Mouse (Mus musculus): ENCODE measurements around the gene Ephx3.

Gene Ephx3

DNA sequence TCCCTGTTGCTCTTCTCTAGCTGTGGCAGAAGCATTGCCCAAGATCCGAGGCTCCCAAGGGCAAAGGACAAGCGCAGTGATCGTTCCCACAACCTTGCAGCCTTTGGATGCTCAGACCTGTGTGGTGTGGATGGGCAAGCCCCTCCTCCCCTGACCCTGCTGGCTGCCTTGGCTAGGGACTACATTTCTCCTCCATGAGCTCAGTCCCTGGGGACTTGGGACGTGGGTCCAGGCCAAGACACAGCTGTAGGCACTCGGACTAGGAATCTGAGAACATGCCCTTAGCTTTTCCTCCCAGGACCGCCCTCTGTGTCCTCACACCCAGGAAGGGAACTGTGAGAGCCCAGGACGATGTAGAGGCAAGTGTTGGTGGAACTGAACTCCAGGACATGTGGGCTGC is 16.2 kb downstream of the Ephx3 start:
- CTCF ChIA-PET: no interaction called here

DNA sequence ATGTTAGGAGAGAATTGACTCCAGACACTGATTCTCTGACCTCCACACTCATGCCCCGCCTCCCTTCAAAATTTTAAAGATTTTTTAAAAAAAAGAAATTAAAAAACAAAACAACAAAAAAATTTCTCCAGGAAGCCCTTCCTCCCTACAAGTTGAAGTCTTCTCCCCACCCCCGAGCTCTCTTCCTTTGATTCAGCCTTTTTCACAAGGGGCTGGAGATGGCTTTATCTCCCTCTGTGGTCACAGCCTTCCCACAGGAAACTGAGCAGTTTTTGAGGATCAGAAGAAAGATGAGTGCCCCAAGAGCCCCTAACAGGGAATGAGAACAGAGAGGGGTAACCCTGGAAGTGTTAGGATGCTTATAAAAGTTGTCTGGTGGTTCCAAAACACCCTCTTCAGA is 16.9 kb downstream of the Ephx3 start:
- CTCF ChIA-PET: no interaction called here

DNA sequence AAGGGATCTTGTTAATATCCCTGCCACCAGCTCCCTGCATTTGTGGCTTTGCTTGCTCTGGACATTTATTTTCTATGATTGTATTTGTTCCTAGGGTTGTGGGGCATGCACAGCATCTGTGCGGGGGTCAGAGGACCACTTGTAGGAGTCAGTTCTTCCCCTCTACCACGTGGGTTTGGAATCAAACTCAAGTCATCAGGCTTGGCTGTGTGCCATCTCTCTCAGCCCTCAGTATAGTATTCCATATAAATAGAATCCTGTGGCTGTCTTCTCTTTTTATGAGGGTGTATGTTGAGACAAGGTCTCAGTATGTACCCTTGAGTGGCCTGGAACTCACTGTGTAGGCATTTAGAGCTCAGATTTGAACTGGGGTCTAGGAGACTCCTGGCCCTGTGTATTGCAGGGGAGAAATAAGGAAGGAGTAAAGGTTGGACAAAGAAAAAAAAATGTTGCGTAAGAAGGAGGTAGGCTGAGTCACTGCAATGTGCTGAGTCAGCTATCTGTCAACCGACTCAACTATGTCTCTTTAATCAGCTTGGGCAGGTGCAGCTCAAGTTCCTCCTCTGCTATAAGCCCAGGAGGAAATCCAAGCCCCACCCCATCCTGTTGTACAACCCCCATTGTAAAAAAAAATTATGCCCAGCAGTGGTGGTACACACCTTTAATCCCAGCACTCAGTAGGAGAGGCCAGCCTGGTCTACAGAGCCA is 19.7 kb downstream of the Ephx3 start:
- CTCF ChIA-PET: no interaction called here

DNA sequence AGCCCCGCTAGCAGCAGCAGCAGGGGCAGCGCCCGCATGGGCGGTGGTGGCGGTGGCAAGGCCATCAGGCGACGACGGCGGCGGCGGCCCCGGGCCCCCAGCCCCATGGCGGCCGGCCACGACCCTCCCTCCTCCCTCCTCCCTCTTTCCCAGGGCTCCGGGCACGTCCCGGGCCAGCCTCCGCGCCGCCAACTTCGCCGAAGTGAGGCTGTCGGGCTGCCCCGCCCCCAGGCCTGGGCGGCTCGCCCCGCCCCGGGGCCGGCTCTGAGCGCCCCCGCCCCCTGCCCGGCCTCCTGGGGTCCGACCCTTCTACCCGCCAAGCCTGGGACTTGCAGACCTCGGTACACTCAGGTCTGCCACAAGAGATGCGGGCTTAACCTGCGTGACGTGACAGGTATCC is 22.7 kb downstream of the Ephx3 start, which contains the start of gene Notch3:
Gene Notch3 (minus strand): TSS at position 166 of the 400 bp plus-strand sequence.
- CTCF ChIA-PET: no interaction called here

DNA sequence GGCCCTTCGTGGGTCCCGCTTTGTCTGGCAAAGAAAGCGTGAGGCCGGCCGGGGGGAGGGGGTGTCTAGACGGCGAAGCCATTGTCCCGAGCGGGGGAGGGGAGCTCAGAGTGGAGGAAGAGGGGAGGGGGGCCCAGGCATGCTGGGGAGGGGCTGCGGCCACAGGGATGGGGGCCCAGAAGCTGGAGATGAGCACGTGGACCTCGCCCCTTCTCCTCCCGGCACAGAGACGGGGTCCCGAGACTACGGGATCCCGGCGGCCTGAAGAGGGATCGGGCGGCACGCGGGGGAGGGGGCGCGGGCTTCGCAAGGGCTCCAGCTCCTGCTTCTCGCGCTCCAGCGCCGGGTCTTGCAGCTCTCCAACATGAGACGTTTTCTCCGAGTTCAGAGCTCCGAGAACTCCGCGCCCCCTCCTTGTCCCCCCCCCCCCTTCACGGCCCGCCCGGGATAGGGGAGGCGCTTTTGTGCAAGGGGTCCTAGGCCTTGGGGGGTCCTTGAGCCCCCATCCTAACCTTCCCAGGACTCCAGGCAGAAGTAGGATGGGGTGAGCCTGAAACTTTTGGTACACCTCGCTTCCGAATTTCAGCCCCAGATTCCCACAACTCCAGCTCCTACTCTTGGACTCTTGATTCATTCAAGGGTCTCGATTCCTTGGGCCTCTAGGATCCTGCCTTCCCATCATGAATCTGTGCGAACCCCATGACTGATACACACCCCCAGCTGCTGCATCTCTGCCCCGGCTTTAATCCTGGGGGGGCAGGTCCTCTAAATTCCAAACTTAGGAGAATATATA is 23.4 kb downstream of the Ephx3 start:
- CTCF ChIA-PET: no interaction called here

DNA sequence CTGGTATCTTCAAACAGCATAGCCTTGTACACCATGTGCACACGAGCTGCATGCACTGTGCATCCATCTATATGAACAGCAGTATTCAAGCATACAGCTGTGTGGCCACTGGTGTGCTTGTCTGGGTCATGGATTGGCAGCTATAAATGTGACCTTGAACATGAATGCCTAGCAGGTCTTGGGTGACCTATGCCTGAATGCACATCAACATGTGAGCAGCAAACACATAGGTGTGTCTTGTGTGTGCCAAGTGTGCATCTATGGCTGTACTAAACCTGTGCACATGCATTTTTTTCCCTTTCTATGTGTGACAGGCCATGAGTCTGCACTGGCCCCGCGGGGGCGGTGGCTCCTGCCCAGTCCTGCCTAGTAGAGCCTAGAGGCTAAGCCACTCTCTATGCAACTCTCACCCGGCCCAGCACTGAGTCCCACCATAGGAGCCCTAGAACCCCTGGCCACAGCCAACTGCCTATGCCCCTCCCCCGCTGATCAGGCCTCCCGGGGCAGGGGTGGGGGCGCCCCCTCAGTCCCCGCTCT is 24.0 kb downstream of the Ephx3 start:
- CTCF ChIA-PET: interaction anchor here (0.6 to 0.7 kb wide), 2 partner anchors 26 to 340 kb away, joined by 7 to 10 read pairs; partner anchors contain the start of gene Cyp4f17

DNA sequence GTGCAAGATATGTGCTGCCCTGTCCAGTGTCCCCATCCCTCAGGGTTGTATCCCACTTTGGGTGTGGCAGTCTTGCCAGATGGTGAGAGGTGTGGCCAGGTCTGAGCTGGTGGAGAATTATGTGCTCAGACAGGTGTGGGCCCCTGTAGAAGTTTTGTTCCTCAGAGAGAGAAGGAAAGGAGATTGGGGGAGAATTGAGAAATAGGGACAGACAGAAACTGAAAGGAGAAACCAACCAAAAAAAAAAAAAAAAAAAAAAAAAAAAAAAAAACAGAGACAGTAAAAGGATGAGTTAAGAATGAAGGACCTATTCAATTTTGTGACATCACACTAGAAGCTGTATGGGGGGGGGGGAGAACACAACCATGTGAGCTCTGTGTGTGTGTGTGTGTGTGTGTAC is 24.6 kb downstream of the Ephx3 start:
- CTCF ChIA-PET: interaction anchor here (0.6 to 0.7 kb wide), 2 partner anchors 26 to 341 kb away, joined by 7 to 10 read pairs; partner anchors contain the start of gene Cyp4f17

DNA sequence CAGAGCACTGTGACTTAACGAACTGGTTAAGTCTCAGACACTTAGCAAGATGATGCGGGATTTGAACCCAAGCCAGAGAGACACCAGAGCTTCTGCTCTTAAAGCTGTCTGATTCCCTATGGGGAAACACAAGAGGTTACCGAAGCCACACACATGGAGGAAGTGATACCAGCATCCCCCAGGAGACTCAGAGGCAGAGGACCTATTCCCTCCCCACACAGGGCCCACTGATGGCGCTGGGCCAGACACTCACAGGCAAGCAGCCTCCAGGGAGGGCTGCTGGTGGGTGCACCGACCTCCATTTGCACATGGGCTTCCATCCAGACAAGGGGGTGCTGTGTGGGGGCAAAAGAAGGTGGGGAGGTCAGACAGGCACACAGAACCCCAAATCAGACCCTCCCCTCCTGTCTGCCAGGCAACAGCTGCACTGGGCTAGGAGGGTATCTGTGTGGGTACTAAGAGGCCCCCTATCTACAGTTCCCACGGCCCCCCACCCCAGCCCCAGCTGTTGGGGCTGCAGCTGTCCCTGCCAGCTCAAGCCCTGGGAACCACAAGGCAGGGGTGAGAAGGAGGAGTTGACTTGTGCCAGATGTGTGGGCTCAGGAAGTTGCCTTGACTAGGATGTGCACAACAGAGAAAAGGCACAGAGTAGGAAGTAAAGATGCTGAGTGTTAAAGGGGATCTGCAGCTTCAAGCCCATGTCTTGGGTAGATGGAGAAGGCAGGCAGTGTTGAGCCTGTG is 25.3 kb downstream of the Ephx3 start:
- CTCF ChIA-PET: no interaction called here

DNA sequence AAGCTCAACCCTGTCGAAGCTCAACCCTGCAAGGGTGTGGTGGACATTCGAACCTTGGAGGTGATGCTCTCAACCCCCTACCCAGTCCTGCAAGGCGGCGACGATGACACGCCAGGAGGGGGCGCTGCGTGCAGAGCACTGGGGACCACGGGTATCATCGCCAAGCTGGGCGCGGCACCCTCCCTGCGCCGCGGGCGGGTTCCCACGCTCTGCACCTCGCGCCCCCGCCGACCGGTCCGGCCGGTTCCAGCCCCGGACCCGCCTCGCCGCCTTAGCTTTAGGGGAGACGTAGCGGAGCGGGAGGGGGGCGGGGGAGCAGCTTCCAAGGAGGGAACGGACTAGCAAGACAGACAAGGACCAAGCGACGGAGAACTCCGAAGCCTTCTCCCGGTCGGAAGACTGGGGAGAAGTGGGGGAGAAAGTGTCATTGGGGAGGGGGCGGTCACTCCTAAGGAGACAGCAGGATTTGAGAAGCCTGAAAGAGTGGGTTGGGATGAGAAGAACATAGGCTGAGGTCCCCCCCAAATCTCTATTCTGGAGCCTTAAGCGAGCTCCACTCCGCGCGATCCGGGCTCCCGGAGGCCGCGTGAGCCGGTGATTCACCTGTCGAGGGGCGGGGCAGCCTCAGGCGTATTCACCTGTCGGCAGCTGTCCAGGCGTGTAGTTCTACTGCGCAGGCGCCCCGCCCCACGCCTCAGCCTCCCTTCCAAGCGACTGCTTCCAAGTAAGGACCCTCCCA is 27.1 kb downstream of the Ephx3 start:
- CTCF ChIA-PET: interaction anchor here (0.6 kb wide), 1 partner anchor 128 kb away, joined by 3 read pairs; no protein-coding TSS in a partner anchor

DNA sequence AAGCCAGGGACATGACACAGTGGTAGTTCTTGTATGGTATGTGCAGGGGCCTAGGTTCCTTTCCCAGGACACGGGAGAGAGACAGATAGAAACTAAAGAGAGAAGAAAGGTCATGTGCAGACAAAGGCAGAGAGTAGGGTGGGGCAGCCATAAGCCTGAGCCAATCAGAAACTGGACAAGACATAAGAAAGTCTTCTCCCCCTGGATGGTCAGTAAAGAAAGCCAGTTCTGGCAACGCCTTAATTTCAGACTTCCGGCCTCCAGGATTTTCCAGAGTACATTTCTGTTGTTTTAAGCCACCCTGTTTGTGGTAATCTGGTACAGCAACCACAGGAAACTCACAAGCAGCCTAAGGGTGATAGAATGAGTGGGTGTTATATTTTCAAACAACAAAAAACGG is 28.5 kb downstream of the Ephx3 start:
- CTCF ChIA-PET: no interaction called here

DNA sequence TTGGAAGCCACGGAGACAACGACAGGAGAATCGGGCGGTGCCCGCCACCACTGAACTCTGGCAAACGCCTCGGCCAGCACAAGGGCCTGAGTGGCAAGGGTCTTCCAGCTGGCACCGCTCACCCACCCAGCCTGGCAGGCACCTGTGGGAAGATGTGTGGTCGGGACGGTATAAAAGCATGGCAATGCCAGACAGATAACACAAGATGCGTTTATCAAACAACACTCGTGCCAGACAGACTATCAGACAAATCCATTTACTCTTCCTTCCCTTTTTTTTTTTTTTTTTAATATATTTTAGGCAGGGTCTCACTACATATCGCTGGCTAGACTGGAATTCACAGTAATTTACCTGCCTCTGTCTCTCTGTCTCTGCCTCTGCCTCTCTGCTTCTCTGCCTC is 30.5 kb downstream of the Ephx3 start:
- CTCF ChIA-PET: no interaction called here

DNA sequence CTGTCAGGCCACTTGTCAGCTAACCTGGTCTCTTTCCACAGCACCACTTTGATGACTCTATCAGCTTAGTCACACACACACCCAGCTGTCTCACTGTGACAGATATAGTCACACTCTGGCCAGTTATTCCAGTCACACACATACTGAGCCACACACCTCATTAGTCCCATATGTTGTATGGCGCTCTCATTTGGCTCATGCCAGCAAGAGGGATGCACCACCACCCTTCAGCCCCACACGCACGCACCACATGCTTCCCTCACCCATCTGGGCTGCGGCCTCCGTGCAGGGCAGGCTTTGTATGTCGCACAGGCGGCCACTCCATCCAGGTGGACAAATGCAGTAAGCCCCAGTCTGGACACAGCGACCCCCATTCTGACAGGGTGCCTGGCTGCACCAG is 42.6 kb downstream of the Ephx3 start:
- CTCF ChIA-PET: no interaction called here

DNA sequence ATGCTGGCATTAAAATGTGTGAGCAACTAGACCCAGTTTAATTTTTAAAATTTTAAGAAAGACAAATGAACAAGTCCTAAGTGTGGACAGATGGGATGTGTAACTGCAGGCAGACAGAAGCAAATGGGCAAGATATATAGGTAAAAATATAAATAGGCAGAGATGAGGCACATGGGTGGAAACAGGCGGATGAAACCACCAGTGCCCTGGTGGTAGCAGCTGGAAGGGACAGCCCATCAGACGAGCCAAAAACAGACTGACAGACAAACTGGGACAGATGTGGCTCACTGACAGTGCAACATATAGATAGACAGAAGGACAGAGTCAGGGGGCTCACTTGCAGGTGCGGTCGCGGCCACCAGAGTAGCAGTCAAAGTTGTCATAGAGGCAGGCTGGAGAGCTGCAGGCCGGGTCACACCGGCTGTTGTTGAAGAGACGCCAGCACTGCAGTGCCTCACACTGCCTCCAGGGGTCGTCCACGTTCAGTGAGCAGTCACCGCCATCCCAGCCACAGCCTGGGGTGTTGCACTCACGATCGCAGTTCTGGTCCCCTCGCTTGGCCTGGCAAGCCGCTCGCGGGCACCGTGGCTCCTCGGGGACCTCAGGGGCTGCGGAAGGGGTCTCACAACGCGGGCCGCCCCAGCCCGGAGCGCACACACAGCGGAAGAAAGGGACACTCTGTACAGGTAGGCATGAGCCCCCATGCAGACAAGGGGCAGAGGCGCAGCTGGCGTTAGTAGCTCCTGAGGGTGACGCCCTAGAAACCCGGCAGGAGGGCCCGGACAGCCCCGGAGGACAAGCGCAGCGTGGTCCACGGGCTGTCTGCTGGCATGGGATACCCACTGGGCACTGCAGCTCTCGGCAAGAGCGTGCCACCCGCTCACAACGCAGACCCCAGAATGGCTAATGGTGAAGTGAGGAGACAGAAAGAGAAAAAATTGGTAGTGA is 46.2 kb downstream of the Ephx3 start:
- CTCF ChIA-PET: no interaction called here

DNA sequence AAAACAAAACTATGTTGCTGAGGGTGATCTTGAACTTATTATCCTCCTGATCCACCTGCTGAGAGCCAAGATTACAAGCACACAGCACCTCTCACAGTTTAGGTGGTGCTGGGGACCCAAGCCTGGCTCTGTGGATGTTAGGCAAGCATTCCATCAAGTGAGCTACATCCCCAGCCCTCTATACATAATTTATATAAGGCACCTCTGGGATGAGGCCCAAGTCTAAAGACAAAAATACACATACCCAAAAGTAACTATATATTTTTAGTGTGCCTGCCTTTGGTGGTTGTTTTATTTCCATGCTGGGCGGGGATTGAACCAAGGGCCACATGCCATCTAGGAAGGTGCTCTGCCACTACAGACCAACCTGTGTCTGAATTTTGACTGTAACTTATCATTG is 47.1 kb downstream of the Ephx3 start:
- CTCF ChIA-PET: no interaction called here

All from spleen, embryonic (tissue).